Mouse (Mus musculus) kidney, adult 9 months (tissue): ENCODE measurements at regions not wholly inside any gene's neighbourhood (a gene's known extent, or its start where the extent isn't known, plus 50 kb on each side); places are given as distances from the start of the nearest gene placed in this dataset.
A peak's percentile ranks its signal among the peaks of the same experiment; 100 is the strongest.

Source experiments
- DNase-seq: peaks from one replicate; pipeline ENCODE4 v3.0.0; 2022

- no peak for DNase-seq
Measured at GRCm38 (mm10) chr8:118023451-118023850, 221.7 kb upstream of the Mphosph6 start.

DNA sequence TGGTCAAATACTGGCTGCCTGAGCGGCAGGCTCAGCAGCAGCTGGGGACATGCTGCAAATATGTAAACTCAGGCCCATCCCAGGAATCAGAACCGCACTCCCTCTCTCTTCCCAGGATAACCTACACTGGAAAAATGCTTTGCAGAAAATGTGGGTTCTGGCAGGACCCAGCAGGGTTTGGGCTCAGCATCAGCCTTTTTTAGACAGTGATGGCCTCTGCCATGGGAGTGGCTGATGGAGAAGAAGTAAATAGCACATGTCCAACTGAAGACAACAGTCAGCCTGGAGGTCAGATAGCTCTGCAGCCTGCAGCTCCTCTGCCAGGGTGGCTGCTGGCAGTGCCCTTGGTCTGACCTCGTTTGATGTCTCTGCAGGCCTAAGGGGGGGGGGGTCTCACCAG lies 220.2 kb upstream of the Mphosph6 start:
- no peak for DNase-seq

- no peak for DNase-seq
Measured at GRCm38 (mm10) chr8:118017261-118017660, 215.5 kb upstream of the Mphosph6 start.

DNA sequence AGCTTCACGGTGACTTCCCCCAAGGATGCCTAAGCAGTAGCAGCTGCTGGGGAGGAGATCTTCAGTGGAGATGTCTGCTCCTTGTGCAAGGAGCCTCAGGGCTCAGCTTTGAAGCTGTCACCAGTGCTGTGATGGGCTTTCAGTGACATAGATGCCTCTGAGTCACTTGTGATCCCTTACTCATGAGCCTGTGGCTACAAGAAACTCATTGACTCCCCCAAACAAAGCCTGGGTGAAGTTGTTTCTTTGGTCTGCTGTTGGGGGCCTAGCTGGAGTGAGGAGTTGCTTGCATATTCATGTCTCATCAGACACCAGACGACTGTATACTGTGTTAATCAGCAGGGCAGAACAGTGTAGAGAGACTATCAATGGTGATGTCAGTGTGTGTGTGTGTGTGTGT lies 203.4 kb upstream of the Mphosph6 start:
- DNase-seq = no peak

GRCm38 (mm10) chr8:118004391-118004851 lies 202.7 kb upstream of the Mphosph6 start:
- peak; percentile 1 for DNase-seq

DNA sequence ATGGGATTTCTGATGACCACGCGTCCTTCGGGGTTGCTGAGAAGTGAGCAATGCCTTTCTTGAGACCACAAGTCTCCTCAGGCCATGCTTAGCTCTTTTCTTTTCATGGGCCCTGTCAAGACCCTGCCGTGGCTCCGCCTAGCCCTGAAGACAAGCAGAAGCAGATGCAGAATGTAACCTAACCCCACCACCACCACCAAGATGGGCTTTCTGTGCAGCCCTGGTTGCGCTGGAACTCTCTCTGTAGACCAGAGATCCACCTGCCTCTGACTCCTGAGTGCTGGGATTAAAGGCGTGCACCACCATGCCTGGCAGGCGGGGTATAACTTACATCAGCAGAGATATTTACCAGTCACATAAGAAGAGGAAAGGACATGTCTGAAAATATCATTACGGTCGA lies 199.4 kb upstream of the Mphosph6 start:
- no peak for DNase-seq

- no peak for DNase-seq
Measured at GRCm38 (mm10) chr8:117991826-117992225, 190.1 kb upstream of the Mphosph6 start.

DNA sequence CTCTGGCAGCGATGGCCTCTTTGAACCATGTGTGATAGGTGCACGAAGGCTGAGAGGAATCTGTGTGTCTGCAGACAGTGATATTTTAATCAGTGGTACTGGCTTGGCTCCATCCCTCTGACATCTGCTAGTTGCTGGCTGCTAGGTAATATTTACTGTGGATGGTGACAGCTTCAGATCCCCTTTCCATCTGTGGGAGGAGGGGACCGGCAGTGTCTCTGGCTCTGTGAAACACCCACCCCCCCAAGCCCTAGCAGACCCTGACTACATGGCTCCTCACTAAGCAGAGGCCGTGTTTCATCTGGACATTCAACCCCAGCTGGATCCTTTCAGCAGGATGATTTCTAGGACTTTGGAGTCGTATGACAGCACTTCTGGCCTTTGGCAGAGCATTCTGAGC lies 187.0 kb upstream of the Mphosph6 start:
- DNase-seq = no peak

DNA sequence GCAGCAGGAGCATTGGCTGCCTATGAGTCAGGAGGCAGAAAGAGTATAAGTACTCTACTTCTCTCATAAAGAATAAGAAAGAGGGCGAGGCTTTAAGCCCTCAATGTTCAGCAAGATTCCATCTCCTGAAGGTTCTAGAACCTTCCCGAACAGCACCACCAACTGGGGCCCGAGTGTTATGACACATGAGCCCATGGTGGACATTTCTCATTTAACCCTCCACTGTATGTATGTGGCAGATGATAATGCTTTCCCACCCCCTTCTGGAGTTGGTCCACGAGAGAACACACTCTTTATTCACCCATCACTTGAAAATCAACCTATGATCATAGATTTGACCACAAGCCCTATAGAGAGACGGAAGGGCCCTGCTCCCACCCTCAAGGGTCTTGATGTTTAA lies 166.6 kb upstream of the Mphosph6 start:
- no peak for DNase-seq

DNA sequence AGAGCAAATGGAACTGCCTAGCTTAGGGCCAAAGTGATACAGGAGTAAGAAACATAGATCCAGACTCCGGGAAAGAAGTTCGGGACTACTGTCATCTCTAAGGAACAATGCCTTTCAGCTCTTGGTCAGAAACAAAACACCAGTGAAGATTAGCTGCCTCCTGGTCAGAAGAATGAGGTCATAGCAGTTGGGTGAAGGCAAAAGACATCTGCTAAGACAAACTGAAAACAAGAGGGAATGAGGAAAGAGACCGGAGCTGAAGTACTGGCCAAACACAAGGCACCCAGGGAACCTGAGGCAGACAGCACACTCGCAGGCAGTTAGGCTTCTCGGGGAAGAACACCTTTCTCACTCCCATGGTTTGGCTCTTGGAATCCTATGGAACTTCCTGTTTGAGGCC lies 164.8 kb upstream of the Mphosph6 start:
- DNase-seq = no peak

GRCm38 (mm10) chr8:117963426-117963825 lies 161.7 kb upstream of the Mphosph6 start:
- DNase-seq = no peak

DNA sequence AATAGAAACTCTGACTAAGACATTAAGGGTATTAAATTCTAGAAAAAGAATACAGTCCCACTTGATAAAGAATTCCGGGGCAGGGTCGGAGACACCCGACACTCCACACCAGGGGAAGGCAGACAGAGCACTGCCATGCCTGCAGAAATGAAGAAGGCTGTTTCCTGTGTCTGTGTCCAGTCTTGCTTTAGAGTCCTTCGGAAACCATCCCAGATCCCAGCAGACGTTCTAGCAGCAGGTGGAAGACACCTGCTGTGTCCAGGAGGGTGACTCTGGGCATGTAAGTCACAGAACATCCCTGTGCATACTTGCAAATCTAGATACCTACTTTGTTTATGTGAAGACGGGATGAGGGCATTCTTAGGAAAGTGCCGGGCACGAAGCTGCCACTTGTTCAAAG lies 160.9 kb upstream of the Mphosph6 start:
- DNase-seq = no peak

- DNase-seq = no peak
Measured at GRCm38 (mm10) chr8:117959501-117959900, 157.8 kb upstream of the Mphosph6 start.

DNA sequence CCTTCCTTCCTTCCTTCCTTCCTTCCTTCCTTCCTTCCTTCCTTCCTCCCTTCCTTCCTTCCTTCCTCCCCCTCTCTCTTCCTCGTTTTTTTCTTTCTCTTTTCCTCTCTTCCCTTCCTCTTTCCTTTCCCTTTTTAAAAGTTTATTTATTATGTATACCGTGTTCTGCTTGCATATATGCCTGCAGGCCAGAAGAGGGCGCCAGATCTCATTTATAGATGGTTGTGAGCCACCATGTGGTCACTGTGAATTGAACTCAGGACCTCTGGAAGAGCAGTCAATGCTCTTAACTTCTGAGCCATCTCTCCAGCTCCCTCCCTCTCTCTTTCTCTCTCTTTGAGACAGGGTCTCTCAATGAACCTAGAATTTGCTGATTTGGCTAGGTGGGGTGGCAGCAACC lies 157.2 kb upstream of the Mphosph6 start:
- DNase-seq = no peak

GRCm38 (mm10) chr8:117951656-117952055 lies 149.9 kb upstream of the Mphosph6 start:
- no peak for DNase-seq

DNA sequence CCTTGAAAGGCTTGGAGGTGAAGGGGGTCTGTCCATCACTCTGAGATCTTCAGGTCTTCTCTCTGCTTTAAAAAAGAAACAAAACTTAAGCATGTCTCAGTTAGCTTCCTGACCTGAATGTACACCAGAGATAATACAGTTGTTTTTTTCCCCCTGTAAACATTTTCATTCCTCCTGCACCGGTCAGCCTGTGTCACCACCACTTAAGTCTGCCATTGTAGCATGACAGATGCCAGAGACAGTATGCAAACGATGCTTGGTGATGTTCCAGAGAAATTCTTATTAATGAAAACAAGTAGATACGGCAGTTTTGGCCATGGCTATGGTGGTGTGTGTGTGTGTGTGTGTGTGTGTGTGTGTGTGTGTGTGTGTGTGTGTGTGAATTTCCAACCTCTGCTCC lies 144.8 kb upstream of the Mphosph6 start:
- no peak for DNase-seq

DNA sequence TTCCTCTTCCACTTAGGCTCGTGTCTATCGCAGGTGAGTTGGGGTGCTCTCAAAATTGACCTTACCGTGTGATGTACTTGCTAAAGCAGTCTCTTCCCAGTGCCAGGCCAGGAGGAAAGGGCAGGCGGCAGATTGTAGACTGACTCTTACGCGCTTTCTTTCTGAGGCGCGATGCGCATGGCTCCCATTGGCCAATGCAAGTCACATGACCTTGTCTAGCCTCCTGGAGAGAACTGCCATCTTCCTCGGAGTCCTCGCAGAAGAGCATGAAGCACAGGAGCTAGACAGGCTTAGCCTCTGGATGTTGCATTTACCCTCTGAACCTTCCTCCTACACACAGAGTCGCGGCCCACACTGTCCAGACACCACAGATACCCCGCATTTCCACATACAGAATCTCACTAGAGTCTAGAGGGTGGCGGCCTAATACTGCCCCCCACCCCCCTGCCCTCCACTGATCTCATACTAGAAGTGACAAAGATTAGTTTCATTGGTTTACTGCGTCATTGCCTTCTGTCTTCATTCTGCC lies 132.9 kb upstream of the Mphosph6 start:
- no peak for DNase-seq

DNA sequence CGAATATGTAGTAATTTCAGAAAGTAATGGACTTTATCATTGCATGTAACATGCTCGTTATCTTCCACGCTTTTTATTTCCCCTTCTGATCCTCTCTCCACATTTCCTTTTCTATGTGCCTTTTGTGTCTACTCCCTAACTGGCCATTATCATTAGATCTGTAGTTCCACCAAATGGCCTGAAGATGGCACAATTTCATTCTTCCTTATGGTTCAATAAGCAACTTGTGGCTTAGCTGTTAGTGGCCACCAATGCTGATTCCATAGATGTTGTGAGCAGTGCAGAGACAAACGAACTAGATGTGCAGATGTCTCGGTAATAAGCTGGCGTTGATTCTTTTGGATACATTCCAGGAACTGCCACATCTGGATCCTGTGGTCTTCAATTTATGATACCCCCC lies 128.9 kb upstream of the Mphosph6 start:
- peak; percentile 52 for DNase-seq

DNA sequence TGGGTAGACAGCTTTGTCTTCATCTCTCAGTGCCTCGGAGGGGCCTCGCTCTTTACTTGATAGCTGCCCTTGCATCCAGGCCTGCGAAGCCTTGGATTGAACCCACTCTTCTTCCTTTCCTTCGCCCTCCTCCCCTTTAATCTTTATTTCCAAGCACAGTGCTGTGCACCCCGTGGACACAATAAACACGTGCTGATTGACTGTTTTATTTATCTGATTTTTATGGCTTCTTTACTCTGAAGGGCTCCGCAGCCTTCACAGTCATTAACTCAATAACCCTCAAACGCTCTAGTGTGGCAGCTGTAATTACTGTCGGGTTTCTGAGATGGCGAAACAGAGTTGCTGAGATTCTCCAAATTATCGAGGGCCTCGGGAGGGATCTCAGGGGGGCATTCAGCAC lies 127.9 kb upstream of the Mphosph6 start:
- no peak for DNase-seq

GRCm38 (mm10) chr8:117923296-117923695 lies 121.6 kb upstream of the Mphosph6 start:
- DNase-seq = no peak

GRCm38 (mm10) chr8:117903052-117903451 lies 101.3 kb upstream of the Mphosph6 start:
- no peak for DNase-seq

GRCm38 (mm10) chr8:117899892-117900291 lies 98.1 kb upstream of the Mphosph6 start:
- DNase-seq = no peak

DNA sequence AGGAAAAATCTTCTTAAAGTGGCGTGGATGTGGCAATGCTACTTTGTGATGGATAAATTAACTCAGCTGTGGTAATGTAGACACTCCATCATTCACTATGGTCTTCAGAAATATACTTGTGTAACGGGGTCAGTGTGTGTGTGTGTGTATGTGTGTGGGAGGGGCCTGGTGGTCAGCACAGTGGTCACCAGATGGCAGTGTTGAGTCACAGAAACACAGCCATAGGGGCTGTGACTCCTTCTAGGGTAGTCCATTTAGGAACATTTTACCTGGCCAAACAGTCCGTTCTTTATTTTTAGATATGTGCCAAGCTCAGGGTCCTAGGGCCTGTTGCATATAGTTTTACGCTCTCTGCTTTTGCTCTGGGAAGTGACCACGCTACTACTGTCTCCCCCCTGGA lies 96.3 kb upstream of the Mphosph6 start:
- peak; percentile 2 for DNase-seq

DNA sequence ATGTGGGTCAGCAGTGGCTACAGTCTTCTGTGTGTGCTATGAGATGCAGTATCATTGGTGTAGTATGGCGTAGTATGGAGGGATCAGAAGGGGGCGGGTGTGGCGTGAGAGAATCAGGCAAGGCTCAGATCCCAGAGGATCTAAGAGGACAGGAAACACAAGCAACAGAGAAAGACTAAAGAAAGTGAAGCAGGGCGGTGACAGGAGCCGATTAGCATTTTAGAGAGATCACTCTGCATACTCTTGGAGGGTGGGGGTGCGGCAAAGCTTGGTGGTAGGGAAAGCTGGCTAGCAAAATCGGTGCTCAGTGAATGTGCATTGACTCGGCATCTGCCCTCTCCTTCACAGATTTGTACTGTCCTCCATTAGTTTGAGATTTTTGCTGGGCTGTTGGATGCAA lies 93.1 kb upstream of the Mphosph6 start:
- no peak for DNase-seq

GRCm38 (mm10) chr8:117890211-117890610 lies 88.5 kb upstream of the Mphosph6 start:
- DNase-seq = no peak
